Mouse (Mus musculus): ENCODE measurements around the gene Gm45717. TPM values are rescaled to one million over a fixed set of nuclear protein-coding genes. Genes with fewer than 3 reads are reported as not detected.

Gm45717 gene
- polyA plus RNA-seq, 2 experiments, result not detected

GRCm38 (mm10) chr7:140900220-140900619 lies 55.5 kb downstream of the Gm45717 start, which contains the start of gene Cox8b:
Cox8b (minus strand) TSS chr7:140900446.
- ATAC-seq (ENCODE audit: insufficient read depth) (no peak), DNase-seq (ENCODE audit: low read depth in 3 of 3, low spot score in 3 of 3) (no peak)
- Histone ChIP-seq H3K27me3 (ENCODE audit: control insufficient read depth, insufficient read depth, low read length) (no peaks in the 10 kb centered on the region), H3K4me2 (ENCODE audit: low read depth) (no peak within 1 kb of the TSS), H3K36me3 (replicated peaks; ENCODE audit: control insufficient read depth, insufficient read depth, low read depth) (peaks cover 6% of the 10 kb centered on the region), H3K9ac (replicated peaks) (no peak within 1 kb of the TSS), H3K4me3 (ENCODE audit: insufficient read depth in 1 of 2, low read depth in 2 of 2, low read length in 2 of 2) (no peak within 1 kb of the TSS), H3K9me3 (ENCODE audit: control insufficient read depth, low read length) (no peaks in the 10 kb centered on the region), H3K4me1 (replicated peaks; ENCODE audit: control insufficient read depth in 2 of 2, insufficient read depth in 2 of 2, low read length in 1 of 2) (no peaks in the 10 kb centered on the region), H3K27ac (no peak within 1 kb of the TSS)
- TF ChIP-seq CTCF (IDR thresholded peaks at IDR 0.05; ENCODE audit: low read depth) (no peak), EP300 (IDR thresholded peaks at IDR 0.05; ENCODE audit: low read depth) (no peak)
- WGBS (ENCODE audit: insufficient replicate concordance), result 71% methylated on average over 10 of the region's 10 CpGs

Other genes starting within 250 kb of the Gm45717 start
- 0.07 and 0.14 TPM in 2 replicates for gene Cyp2e1, start 192.2 kb downstream of the Gm45717 start, polyA plus RNA-seq (2012; rRNA removed)
- 0.17 and 0.18 TPM in 2 replicates for gene Cyp2e1, start 192.2 kb downstream of the Gm45717 start, polyA plus RNA-seq (2014; fragmentation: Nextera tagmentation; extraction: Ambion mirVana)
- gene Syce1, start 168.1 kb downstream of the Gm45717 start, polyA plus RNA-seq (2012; rRNA removed), result 0.08 and 0.09 TPM in 2 replicates
- gene Syce1, start 168.1 kb downstream of the Gm45717 start, polyA plus RNA-seq (2014; fragmentation: Nextera tagmentation; extraction: Ambion mirVana), result not detected in 2 replicates
- gene Zfp941, start 133.8 kb downstream of the Gm45717 start, polyA plus RNA-seq (2012; rRNA removed), result 0.06 and 0.10 TPM in 2 replicates
- 0.10 and 0.25 TPM in 2 replicates for gene Zfp941, start 133.8 kb downstream of the Gm45717 start, polyA plus RNA-seq (2014; fragmentation: Nextera tagmentation; extraction: Ambion mirVana)
- gene Urah, start 120.9 kb downstream of the Gm45717 start, polyA plus RNA-seq (2012; rRNA removed), result 8.3 and 9.1 TPM in 2 replicates
- 19.3 and 22.8 TPM in 2 replicates for gene Urah, start 120.9 kb downstream of the Gm45717 start, polyA plus RNA-seq (2014; fragmentation: Nextera tagmentation; extraction: Ambion mirVana)
- not detected in 2 replicates for gene Scgb1c1, start 110.4 kb downstream of the Gm45717 start, polyA plus RNA-seq (2012; rRNA removed)
- gene Scgb1c1, start 110.4 kb downstream of the Gm45717 start, polyA plus RNA-seq (2014; fragmentation: Nextera tagmentation; extraction: Ambion mirVana), result not detected in 2 replicates
- not detected in 2 replicates for gene Odf3, start 108.1 kb downstream of the Gm45717 start, polyA plus RNA-seq (2012; rRNA removed)
- not detected in 2 replicates for gene Odf3, start 108.1 kb downstream of the Gm45717 start, polyA plus RNA-seq (2014; fragmentation: Nextera tagmentation; extraction: Ambion mirVana)
- gene Gm45785, start 99.6 kb downstream of the Gm45717 start, polyA plus RNA-seq (2012; rRNA removed), result not detected in 2 replicates
- gene Gm45785, start 99.6 kb downstream of the Gm45717 start, polyA plus RNA-seq (2014; fragmentation: Nextera tagmentation; extraction: Ambion mirVana), result not detected in 2 replicates
- gene Ric8a, start 99.0 kb downstream of the Gm45717 start, polyA plus RNA-seq (2012; rRNA removed), result 14.4 and 17.9 TPM in 2 replicates
- gene Ric8a, start 99.0 kb downstream of the Gm45717 start, polyA plus RNA-seq (2014; fragmentation: Nextera tagmentation; extraction: Ambion mirVana), result 19.1 and 19.7 TPM in 2 replicates
- 8.3 and 11.6 TPM in 2 replicates for gene Bet1l, start 98.4 kb downstream of the Gm45717 start, polyA plus RNA-seq (2012; rRNA removed)
- gene Bet1l, start 98.4 kb downstream of the Gm45717 start, polyA plus RNA-seq (2014; fragmentation: Nextera tagmentation; extraction: Ambion mirVana), result 20.6 and 21.1 TPM in 2 replicates
- 39.8 and 50.8 TPM in 2 replicates for gene Psmd13, start 74.0 kb downstream of the Gm45717 start, polyA plus RNA-seq (2012; rRNA removed)
- gene Psmd13, start 74.0 kb downstream of the Gm45717 start, polyA plus RNA-seq (2014; fragmentation: Nextera tagmentation; extraction: Ambion mirVana), result 90.5 and 92.6 TPM in 2 replicates
- 13.7 and 14.0 TPM in 2 replicates for gene Sirt3, start 73.6 kb downstream of the Gm45717 start, polyA plus RNA-seq (2012; rRNA removed)
- 14.4 and 14.7 TPM in 2 replicates for gene Sirt3, start 73.6 kb downstream of the Gm45717 start, polyA plus RNA-seq (2014; fragmentation: Nextera tagmentation; extraction: Ambion mirVana)
- gene Cox8b, start 55.5 kb downstream of the Gm45717 start, polyA plus RNA-seq (2012; rRNA removed), result not detected in 2 replicates
- not detected in 2 replicates for gene Cox8b, start 55.5 kb downstream of the Gm45717 start, polyA plus RNA-seq (2014; fragmentation: Nextera tagmentation; extraction: Ambion mirVana)
- gene Nlrp6, start 35.0 kb downstream of the Gm45717 start, polyA plus RNA-seq (2012; rRNA removed), result 6.3 and 6.5 TPM in 2 replicates
- 2.6 and 3.2 TPM in 2 replicates for gene Nlrp6, start 35.0 kb downstream of the Gm45717 start, polyA plus RNA-seq (2014; fragmentation: Nextera tagmentation; extraction: Ambion mirVana)
- 7.2 TPM in 2 replicates for gene Pgghg, start 14.5 kb downstream of the Gm45717 start, polyA plus RNA-seq (2012; rRNA removed)
- 4.5 and 4.9 TPM in 2 replicates for gene Pgghg, start 14.5 kb downstream of the Gm45717 start, polyA plus RNA-seq (2014; fragmentation: Nextera tagmentation; extraction: Ambion mirVana)
- 0.17 and 0.33 TPM in 2 replicates for gene Ifitm5, start 5.6 kb downstream of the Gm45717 start, polyA plus RNA-seq (2012; rRNA removed)
- gene Ifitm5, start 5.6 kb downstream of the Gm45717 start, polyA plus RNA-seq (2014; fragmentation: Nextera tagmentation; extraction: Ambion mirVana), result 0.30 and 0.32 TPM in 2 replicates
- 217 and 258 TPM in 2 replicates for gene Ifitm2, start 50 bp upstream of the Gm45717 start, polyA plus RNA-seq (2012; rRNA removed)
- gene Ifitm2, start 50 bp upstream of the Gm45717 start, polyA plus RNA-seq (2014; fragmentation: Nextera tagmentation; extraction: Ambion mirVana), result 405 and 432 TPM in 2 replicates
- gene Ifitm1, start 11.3 kb upstream of the Gm45717 start, polyA plus RNA-seq (2012; rRNA removed), result 34.2 and 35.7 TPM in 2 replicates
- 20.2 and 30.9 TPM in 2 replicates for gene Ifitm1, start 11.3 kb upstream of the Gm45717 start, polyA plus RNA-seq (2014; fragmentation: Nextera tagmentation; extraction: Ambion mirVana)
- 27.8 and 30.8 TPM in 2 replicates for gene Ifitm3, start 54.8 kb upstream of the Gm45717 start, polyA plus RNA-seq (2012; rRNA removed)
- gene Ifitm3, start 54.8 kb upstream of the Gm45717 start, polyA plus RNA-seq (2014; fragmentation: Nextera tagmentation; extraction: Ambion mirVana), result 61.5 and 73.5 TPM in 2 replicates
- gene Ifitm6, start 62.0 kb upstream of the Gm45717 start, polyA plus RNA-seq (2012; rRNA removed), result 8.3 and 9.2 TPM in 2 replicates
- 6.0 and 9.6 TPM in 2 replicates for gene Ifitm6, start 62.0 kb upstream of the Gm45717 start, polyA plus RNA-seq (2014; fragmentation: Nextera tagmentation; extraction: Ambion mirVana)
- not detected in 2 replicates for gene Gm17387, start 73.2 kb upstream of the Gm45717 start, polyA plus RNA-seq (2012; rRNA removed)
- gene Gm17387, start 73.2 kb upstream of the Gm45717 start, polyA plus RNA-seq (2014; fragmentation: Nextera tagmentation; extraction: Ambion mirVana), result not detected in 2 replicates
- gene B4galnt4, start 105.2 kb upstream of the Gm45717 start, polyA plus RNA-seq (2012; rRNA removed), result 0.64 and 0.84 TPM in 2 replicates
- gene B4galnt4, start 105.2 kb upstream of the Gm45717 start, polyA plus RNA-seq (2014; fragmentation: Nextera tagmentation; extraction: Ambion mirVana), result 0.39 and 0.68 TPM in 2 replicates
- 0.33 and 0.51 TPM in 2 replicates for gene Pkp3, start 122.3 kb upstream of the Gm45717 start, polyA plus RNA-seq (2012; rRNA removed)
- 0.36 and 0.80 TPM in 2 replicates for gene Pkp3, start 122.3 kb upstream of the Gm45717 start, polyA plus RNA-seq (2014; fragmentation: Nextera tagmentation; extraction: Ambion mirVana)
- 9.8 and 10.8 TPM in 2 replicates for gene Sigirr, start 144.6 kb upstream of the Gm45717 start, polyA plus RNA-seq (2012; rRNA removed)
- gene Sigirr, start 144.6 kb upstream of the Gm45717 start, polyA plus RNA-seq (2014; fragmentation: Nextera tagmentation; extraction: Ambion mirVana), result 16.0 and 18.4 TPM in 2 replicates
- gene Ano9, start 161.9 kb upstream of the Gm45717 start, polyA plus RNA-seq (2012; rRNA removed), result 0.30 and 0.53 TPM in 2 replicates
- 0.24 and 0.27 TPM in 2 replicates for gene Ano9, start 161.9 kb upstream of the Gm45717 start, polyA plus RNA-seq (2014; fragmentation: Nextera tagmentation; extraction: Ambion mirVana)
- gene Ptdss2, start 166.4 kb upstream of the Gm45717 start, polyA plus RNA-seq (2012; rRNA removed), result 72.2 and 72.8 TPM in 2 replicates
- 111 and 130 TPM in 2 replicates for gene Ptdss2, start 166.4 kb upstream of the Gm45717 start, polyA plus RNA-seq (2014; fragmentation: Nextera tagmentation; extraction: Ambion mirVana)
- 26.5 and 29.1 TPM in 2 replicates for gene Rnh1, start 216.9 kb upstream of the Gm45717 start, polyA plus RNA-seq (2012; rRNA removed)
- gene Rnh1, start 216.9 kb upstream of the Gm45717 start, polyA plus RNA-seq (2014; fragmentation: Nextera tagmentation; extraction: Ambion mirVana), result 54.6 and 59.7 TPM in 2 replicates
- 50.8 and 66.8 TPM in 2 replicates for gene Hras, start 238.1 kb upstream of the Gm45717 start, polyA plus RNA-seq (2012; rRNA removed)
- gene Hras, start 238.1 kb upstream of the Gm45717 start, polyA plus RNA-seq (2014; fragmentation: Nextera tagmentation; extraction: Ambion mirVana), result 84.4 and 102 TPM in 2 replicates
- gene Lrrc56, start 238.2 kb upstream of the Gm45717 start, polyA plus RNA-seq (2012; rRNA removed), result 15.3 and 20.3 TPM in 2 replicates
- 10.4 and 10.9 TPM in 2 replicates for gene Lrrc56, start 238.2 kb upstream of the Gm45717 start, polyA plus RNA-seq (2014; fragmentation: Nextera tagmentation; extraction: Ambion mirVana)

Measured in liver, embryonic 14.5 days (tissue).